Mouse (Mus musculus) lung, embryonic 15.5 days (tissue): Measurements from ENCODE around the gene Ralgapa1. TPM values are rescaled to one million over a fixed set of nuclear protein-coding genes. Genes with fewer than 3 reads are reported as not detected.
A peak's percentile ranks its signal among the peaks of the same experiment; 100 is the strongest.

Experiments
- ATAC-seq: fragments of 200-750 bp; cut with Nextera tagmentation; 2 replicates; pipeline ENCODE4 v1.8.0; 2017; ENCODE audit warnings: moderate number of reproducible peaks, borderline replicate concordance; ENCODE audit not compliant: low FRiP score, low TSS enrichment; ENCODE audit errors: extremely low read depth
- H3K27ac ChIP-seq: fragments of 300-500 bp; sonication (generic); 2 replicates; pipeline ENCODE4 v1.5.1; 2015; ENCODE audit warnings: moderate library complexity, mild to moderate bottlenecking, inconsistent platforms
- H3K27me3 ChIP-seq: fragments of 300-500 bp; sonication (generic); 2 replicates; pipeline ENCODE4 v1.6.1; 2015; ENCODE audit warnings: inconsistent platforms
- H3K36me3 ChIP-seq: fragments of 300-500 bp; sonication (generic); 2 replicates; pipeline ENCODE4 v1.6.1; 2015; ENCODE audit warnings: inconsistent platforms
- H3K4me1 ChIP-seq: fragments of 300-500 bp; sonication (generic); 2 replicates; pipeline ENCODE4 v1.6.1; 2015; ENCODE audit warnings: inconsistent platforms
- H3K4me2 ChIP-seq: fragments of 300-500 bp; sonication (generic); 2 replicates; pipeline ENCODE4 v1.6.1; 2015; ENCODE audit warnings: inconsistent platforms, mild to moderate bottlenecking, moderate library complexity
- H3K4me3 ChIP-seq: fragments of 300-500 bp; sonication (generic); 2 replicates; pipeline ENCODE4 v1.5.1; 2015; ENCODE audit warnings: mild to moderate bottlenecking, inconsistent platforms
- H3K9ac ChIP-seq: fragments of 300-500 bp; sonication (generic); 2 replicates; pipeline ENCODE4 v1.6.1; 2015; ENCODE audit warnings: inconsistent platforms
- H3K9me3 ChIP-seq: fragments of 300-500 bp; sonication (generic); 2 replicates; pipeline ENCODE4 v1.6.1; 2016; ENCODE audit warnings: inconsistent platforms
- WGBS: fragments of 180-500 bp; shearing (Covaris S2); methylation state at CpG from one replicate; pipeline ENCODE4 v1.1.7; 2015; 5-methylcytosine and 5-hydroxymethylcytosine counted together
- polyA plus RNA-seq: library from polyadenylated mRNA; unstranded; fragments of >200 nt; fragmentation: Nextera tagmentation; extraction: Ambion mirVana; gene quantifications from 2 replicates; pipeline ENCODE4 v1.2.1, GENCODE M21; 2015

Ralgapa1 gene
- polyA plus RNA-seq = 14.9 and 18.2 TPM in 2 replicates

DNA sequence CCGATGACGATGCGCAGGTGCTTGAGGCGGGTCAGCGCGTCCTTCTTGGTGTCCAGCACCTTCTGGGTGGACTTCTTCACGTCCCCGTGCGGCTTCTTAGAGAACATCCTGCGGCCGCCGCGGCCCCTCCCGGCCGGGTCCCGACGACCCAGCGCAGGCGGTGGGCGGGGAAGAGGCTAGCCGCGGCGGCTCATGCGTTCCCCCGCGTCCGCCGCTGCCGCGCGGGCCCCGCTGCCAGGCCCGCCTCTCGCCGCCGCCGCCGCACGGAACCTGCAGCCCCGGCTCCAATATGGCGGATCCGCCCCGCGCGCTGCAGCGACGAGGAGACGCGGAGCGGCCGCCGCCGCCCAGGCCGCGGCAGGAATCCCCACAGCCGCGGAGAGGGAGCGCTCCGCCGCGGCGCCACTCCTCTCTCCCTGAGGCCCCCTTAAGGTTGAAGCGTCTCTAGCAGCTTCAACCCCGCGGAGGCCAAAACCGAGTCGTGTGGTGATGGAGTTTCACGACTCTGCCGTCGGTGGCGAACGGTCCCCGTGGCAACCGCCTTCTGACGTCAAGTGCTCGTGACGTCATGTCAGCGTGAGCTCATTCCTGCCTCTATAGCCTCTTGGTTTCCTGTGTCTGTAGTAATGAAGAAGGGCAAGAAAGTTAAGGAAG, at the start of gene Ralgapa1:
Ralgapa1 (minus strand) TSS at position 507 of the 654 bp plus-strand sequence.
- peak within 1 kb of the TSS; percentile 85 for H3K9ac ChIP-seq
- H3K4me1 ChIP-seq = no peaks in the 10 kb centered on the region
- WGBS = under 1% methylated on average over 61 of the region's 78 CpGs
- peak; percentile 95 for ATAC-seq
- peak within 1 kb of the TSS; percentile 84 for H3K4me3 ChIP-seq
- H3K36me3 ChIP-seq = no peaks in the 10 kb centered on the region
- H3K27ac ChIP-seq = peak within 1 kb of the TSS; percentile 94
- no peaks in the 10 kb centered on the region for H3K9me3 ChIP-seq
- H3K4me2 ChIP-seq = peak within 1 kb of the TSS; percentile 75
- no peaks in the 10 kb centered on the region for H3K27me3 ChIP-seq

DNA sequence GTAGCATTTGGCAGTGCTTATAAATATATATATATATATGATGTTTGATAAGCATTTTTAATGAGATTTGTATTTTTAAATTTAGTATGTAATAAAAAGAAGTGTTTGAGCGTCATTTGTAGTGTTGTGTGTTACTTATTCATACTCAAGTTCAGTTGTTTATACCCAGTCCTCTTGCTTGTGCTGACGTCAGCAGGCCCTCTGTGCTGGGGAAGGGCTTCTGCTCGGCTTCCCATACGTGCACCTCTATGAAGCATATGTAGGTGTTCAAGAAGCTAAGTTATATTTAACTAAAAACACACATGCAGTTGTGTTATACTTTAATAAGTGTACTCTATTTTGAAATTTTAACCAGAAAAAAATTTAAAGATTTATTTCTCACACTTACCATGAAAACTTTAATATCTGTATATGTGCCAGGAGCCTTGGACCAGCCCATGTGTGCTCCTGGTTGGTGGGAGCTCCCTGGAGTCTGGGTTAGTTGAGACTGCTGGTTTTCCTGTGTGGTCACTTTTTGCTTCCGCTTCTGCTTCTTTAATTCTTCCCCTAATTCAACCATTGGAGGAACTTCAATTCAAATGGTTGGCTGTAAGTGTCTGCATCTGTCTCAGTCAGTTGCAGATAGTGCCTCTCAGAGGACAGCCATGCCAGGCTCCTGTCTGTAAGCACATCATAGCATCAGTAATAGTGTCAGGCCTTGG, 48.8 kb upstream of the Ralgapa1 start:
- H3K36me3 ChIP-seq = peaks cover 53% of the 10 kb centered on the region

DNA sequence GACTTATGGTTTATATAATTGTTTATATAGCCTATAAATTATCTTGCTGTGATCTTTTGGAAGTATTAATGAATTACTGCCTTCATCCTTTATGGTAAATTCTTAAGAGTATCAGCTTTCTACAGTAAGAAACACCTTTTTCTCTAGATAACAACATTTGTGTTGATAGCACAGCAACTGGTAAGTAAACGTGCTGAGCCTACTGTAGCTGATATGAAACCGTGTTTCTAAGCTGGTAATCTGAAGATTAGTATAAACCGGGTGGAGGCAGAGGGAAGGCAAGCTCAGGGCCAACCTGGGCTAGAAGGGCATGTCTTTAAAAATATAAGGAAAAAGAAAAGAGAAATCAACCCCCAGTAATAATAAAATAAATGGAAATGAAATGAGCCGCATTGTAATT, 46.8 kb upstream of the Ralgapa1 start:
- Histone ChIP-seq H3K27me3 (no peaks in the 10 kb centered on the region), H3K27ac (no peak overlapping the region), H3K9ac (no peak overlapping the region), H3K4me3 (no peak overlapping the region), H3K36me3 (peaks cover 58% of the 10 kb centered on the region), H3K4me2 (no peak overlapping the region), H3K4me1 (no peaks in the 10 kb centered on the region), H3K9me3 (no peaks in the 10 kb centered on the region; the same call in 1 of the 2 replicates)
- 92% methylated on average over 4 of the region's 4 CpGs for WGBS
- no peak for ATAC-seq

More for the DNA sequence above, 48.8 kb upstream of the Ralgapa1 start:
- Histone ChIP-seq H3K4me2 (no peak overlapping the region), H3K27ac (no peak overlapping the region), H3K9ac (no peak overlapping the region), H3K27me3 (no peaks in the 10 kb centered on the region), H3K4me3 (no peak overlapping the region), H3K4me1 (no peaks in the 10 kb centered on the region), H3K9me3 (no peaks in the 10 kb centered on the region; the same call in 1 of the 2 replicates)
- 95% methylated on average over 5 of the region's 5 CpGs for WGBS
- no peak for ATAC-seq

DNA sequence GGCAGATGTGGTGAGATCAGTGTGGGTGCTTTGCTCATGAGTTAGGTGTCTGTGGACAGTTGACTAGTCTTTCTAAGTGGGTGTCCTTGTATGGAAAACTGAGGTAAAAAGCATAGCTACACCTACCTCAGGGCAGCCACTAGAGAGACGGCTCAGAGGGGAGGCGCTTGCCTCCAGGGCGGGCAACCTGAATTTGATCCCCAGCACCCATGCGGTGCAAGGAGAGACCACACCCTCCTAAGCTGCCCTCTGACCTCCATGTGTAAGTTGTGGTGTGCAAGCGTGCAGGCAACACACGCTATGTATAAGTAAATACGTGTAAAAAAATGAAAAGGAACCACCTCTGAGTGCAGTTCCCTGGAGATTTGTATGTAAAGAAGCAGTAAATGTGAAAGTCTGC, 39.7 kb upstream of the Ralgapa1 start:
- H3K4me3 ChIP-seq = no peak overlapping the region
- H3K4me1 ChIP-seq = no peaks in the 10 kb centered on the region
- WGBS = 91% methylated on average over 7 of the region's 7 CpGs
- peaks cover 8% of the 10 kb centered on the region; the same call in 1 of the 2 replicates for H3K9me3 ChIP-seq
- H3K36me3 ChIP-seq = peaks cover 46% of the 10 kb centered on the region
- no peak for ATAC-seq
- no peaks in the 10 kb centered on the region for H3K27me3 ChIP-seq
- no peak overlapping the region for H3K4me2 ChIP-seq
- no peak overlapping the region for H3K9ac ChIP-seq
- no peak overlapping the region for H3K27ac ChIP-seq

DNA sequence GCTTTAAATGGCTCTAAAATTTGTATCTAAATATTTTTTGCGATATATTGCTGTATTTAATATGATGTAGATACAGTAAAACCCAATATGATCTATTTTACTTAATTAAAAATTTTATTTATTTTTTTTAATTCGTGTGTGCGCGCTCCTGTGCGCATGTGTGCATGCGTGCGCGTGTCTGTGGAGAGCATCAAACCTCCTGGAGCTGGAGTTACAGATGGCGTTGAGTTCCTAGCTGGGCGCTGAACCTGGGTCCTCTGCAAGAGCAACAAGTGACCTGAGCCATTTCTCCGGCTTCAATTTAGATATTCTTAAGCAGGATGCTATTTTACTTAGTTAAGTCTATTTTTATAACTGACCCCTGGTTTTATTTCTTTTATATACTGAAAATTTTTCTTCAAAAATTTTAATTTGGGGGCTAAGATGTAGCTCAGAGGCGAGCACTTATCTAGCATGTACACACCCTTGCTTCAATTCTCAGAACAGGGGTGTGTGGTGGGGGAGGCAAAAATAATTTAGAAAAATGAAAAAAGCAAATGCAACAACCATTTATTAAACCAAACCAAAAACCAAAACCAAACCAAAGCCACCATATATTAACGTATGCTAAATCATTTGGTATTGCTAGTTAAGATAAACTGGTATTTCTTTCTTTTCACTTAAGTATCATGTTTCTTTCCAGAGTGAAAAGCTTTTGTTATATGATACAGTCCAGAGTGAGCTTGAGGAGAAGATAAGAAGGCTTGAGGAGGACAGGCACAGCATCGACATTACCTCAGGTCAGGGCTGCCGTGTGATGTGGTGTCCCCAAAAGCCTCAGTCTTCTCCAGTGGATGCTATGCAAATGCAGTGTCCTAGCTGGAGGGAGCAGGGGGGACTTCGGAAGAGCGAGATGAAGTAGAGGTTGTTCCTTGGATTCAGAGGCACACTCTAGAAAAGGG, 38.7 kb upstream of the Ralgapa1 start:
- no peak overlapping the region for H3K4me3 ChIP-seq
- WGBS = 88% methylated on average over 17 of the region's 17 CpGs
- no peak overlapping the region for H3K27ac ChIP-seq
- H3K27me3 ChIP-seq = no peaks in the 10 kb centered on the region
- H3K36me3 ChIP-seq = peaks cover 50% of the 10 kb centered on the region
- H3K9ac ChIP-seq = no peak overlapping the region
- no peak for ATAC-seq
- H3K4me1 ChIP-seq = no peaks in the 10 kb centered on the region
- no peak overlapping the region for H3K4me2 ChIP-seq
- H3K9me3 ChIP-seq = peaks cover 9% of the 10 kb centered on the region; the same call in 1 of the 2 replicates

DNA sequence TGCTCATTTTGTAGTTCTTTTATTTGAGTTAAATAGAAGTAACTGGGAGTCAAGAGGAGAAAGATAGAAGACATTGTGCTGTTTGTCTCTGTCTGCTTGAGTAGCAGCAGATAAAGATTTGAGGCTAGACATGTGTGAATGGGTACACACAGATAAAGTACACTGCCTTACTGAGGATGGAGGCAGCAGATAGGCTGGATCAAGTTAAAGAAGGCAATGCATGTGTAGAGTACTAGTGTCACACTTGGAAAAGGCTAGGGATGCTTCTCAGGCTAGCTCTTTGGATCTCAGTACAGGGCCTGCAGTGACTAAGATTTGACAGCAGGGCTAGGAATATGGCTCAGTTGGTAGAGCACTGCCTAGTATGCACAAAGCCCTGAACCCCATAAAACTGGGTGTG, 29.7 kb upstream of the Ralgapa1 start:
- no peak overlapping the region for H3K9ac ChIP-seq
- H3K4me1 ChIP-seq = no peaks in the 10 kb centered on the region
- no peak overlapping the region for H3K27ac ChIP-seq
- H3K9me3 ChIP-seq = peaks cover 1% of the 10 kb centered on the region; the same call in 1 of the 2 replicates
- no peaks in the 10 kb centered on the region for H3K27me3 ChIP-seq
- H3K36me3 ChIP-seq = peaks cover 36% of the 10 kb centered on the region
- H3K4me3 ChIP-seq = no peak overlapping the region
- no peak for ATAC-seq
- H3K4me2 ChIP-seq = no peak overlapping the region

DNA sequence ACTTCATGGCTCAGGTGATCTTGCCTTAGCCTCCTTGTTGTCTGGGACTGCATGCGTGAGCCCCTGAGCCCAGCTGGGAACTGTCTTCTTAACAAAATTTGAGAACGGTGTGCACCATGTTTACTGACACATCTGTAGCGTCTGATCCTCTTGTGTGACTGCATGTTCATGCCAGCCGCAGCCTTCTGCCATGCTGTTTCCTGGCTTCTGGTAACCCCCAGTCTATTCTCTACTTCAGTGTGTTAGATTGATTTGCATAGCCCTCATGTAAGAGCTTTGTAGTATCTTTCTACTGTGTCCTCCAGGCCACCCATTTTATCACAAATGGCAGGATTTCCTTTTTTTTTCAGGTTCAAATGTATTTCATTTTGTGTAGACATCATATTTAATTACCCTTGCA, 26.9 kb upstream of the Ralgapa1 start:
- Histone ChIP-seq H3K4me3 (no peak overlapping the region), H3K9ac (no peak overlapping the region), H3K9me3 (no peaks in the 10 kb centered on the region), H3K27me3 (no peaks in the 10 kb centered on the region), H3K4me2 (no peak overlapping the region), H3K4me1 (no peaks in the 10 kb centered on the region), H3K27ac (no peak overlapping the region), H3K36me3 (peaks cover 45% of the 10 kb centered on the region)
- no peak for ATAC-seq
- whole genome bisulfite sequencing = 85% methylated on average over 4 of the region's 4 CpGs

DNA sequence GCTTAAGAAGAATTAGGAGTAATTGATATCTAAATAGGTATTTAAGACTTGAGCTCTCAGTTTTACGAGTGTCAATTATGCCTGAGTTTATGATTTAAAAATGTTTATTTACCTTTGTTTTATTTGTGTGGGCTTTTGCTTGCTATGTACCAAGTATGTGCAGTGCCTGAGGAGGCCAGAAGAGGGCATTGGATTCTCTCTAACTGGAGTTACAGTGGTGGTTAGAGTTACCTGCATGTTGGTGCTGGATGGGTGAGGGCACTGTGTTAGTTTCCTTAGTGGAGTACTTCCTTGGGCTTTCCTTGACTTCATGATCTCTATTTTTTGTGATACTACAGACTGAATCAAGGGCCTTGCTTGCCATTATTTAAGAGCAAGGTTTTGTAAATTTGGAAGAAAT, 25.8 kb upstream of the Ralgapa1 start:
- 61% methylated on average over 1 of the region's 1 CpGs for WGBS

DNA sequence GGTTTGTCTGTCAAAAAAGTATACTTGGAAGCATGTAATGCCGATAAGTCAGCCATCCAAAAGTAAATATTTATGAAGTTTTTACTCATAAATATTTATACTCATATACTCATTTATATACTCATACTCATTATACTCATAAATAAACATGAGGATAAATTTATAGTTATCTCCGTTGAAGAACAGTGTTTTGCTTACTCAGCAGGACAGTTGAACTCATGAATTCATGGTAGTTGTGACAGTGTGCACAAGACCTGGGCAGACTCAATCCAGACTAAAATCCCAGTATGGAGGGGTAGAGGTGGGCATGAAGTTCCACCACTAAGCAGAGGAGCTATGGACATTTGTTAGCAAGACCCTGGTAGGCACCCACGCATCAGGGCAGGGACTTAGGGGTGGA, 16.5 kb upstream of the Ralgapa1 start:
- H3K4me2 ChIP-seq = peak overlapping the region; percentile 70
- 0 out of 2 replicates have a peak overlapping the region, but pooled peaks have one; percentile 13 for H3K9ac ChIP-seq
- H3K36me3 ChIP-seq = peaks cover 12% of the 10 kb centered on the region
- peak overlapping the region; percentile 84 for H3K4me3 ChIP-seq
- no peak overlapping the region for H3K27ac ChIP-seq
- ATAC-seq = no peak
- H3K4me1 ChIP-seq = peaks cover 14% of the 10 kb centered on the region
- H3K9me3 ChIP-seq = no peaks in the 10 kb centered on the region
- WGBS = 42% methylated on average over 3 of the region's 3 CpGs
- H3K27me3 ChIP-seq = no peaks in the 10 kb centered on the region

More for the DNA sequence above, 25.8 kb upstream of the Ralgapa1 start:
- H3K4me2 ChIP-seq = no peak overlapping the region
- H3K9ac ChIP-seq = no peak overlapping the region
- no peaks in the 10 kb centered on the region for H3K4me1 ChIP-seq
- peaks cover 54% of the 10 kb centered on the region for H3K36me3 ChIP-seq
- H3K27ac ChIP-seq = no peak overlapping the region
- no peak overlapping the region for H3K4me3 ChIP-seq
- ATAC-seq = no peak
- no peaks in the 10 kb centered on the region for H3K27me3 ChIP-seq
- no peaks in the 10 kb centered on the region for H3K9me3 ChIP-seq

DNA sequence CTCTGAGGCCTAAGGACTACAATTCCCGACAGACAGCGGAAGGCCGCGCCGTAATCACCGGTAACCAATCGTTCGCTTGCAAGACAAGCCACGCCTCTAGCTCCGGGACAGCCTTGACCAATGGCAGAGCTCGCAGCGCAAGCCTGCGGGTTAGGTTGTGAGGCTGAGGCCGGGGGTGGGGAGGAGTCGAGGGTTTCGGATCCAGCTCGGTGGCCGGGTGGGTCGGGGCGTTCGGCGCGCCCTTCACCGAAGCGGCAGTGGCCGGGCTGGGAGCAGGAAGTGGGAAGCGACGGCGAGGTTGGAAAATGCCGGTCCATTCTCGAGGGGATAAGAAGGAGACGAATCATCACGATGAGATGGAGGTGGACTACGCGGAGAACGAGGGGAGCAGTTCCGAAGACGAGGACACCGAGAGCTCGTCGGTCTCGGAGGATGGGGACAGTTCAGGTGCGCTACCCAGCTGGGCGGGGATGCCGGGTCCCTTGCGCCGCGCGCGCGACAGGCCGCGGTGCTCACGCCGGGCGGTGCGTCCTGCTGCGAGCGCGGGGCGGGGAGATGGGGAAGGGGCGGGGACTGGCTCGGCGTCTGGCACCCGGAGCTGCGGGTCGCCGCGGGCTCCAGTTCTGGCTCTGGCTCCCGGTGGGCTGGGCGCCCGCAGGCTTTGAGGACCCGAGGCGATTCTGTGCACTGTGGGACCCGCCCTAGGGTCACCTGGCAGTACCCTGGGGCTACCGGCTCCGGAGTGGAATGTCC, 15.4 kb upstream of the Ralgapa1 start, which contains the start of gene Brms1l:
Brms1l (plus strand) TSS at position 126 of the 753 bp plus-strand sequence.
- peak within 1 kb of the TSS; percentile 70 for H3K4me2 ChIP-seq
- H3K9ac ChIP-seq = peak within 1 kb of the TSS; percentile 81
- peak; percentile 99 for ATAC-seq
- no peaks in the 10 kb centered on the region for H3K9me3 ChIP-seq
- peak within 1 kb of the TSS; percentile 84 for H3K4me3 ChIP-seq
- H3K4me1 ChIP-seq = peaks cover 14% of the 10 kb centered on the region
- H3K27me3 ChIP-seq = no peaks in the 10 kb centered on the region
- under 1% methylated on average over 75 of the region's 77 CpGs for WGBS
- peak within 1 kb of the TSS; percentile 98 for H3K27ac ChIP-seq
- H3K36me3 ChIP-seq = peaks cover 3% of the 10 kb centered on the region; the same call in 1 of the 2 replicates

DNA sequence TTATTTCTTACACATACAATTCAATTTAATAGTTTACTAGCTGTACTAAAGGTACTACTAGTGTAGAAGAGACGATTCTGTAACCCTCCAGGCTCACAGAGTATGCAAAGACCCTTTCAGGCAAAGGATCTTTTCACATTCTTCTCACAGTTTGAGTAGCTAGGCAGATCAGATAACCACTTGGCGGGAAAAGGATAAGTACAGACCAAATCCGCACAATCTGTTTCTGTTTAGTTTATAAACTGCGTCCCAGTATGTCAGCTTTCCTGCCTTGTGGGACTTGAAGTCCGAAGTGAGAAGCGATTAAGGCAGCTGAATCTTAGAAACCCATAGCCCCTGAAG, 14.9 kb upstream of the Ralgapa1 start:
- Histone ChIP-seq H3K36me3 (peaks cover 3% of the 10 kb centered on the region; the same call in 1 of the 2 replicates), H3K27me3 (no peaks in the 10 kb centered on the region), H3K27ac (peak overlapping the region; percentile 81), H3K4me3 (peak overlapping the region; percentile 84), H3K4me2 (peak overlapping the region; percentile 70), H3K9me3 (no peaks in the 10 kb centered on the region), H3K4me1 (peaks cover 14% of the 10 kb centered on the region), H3K9ac (peak overlapping the region; percentile 49)
- ATAC-seq = no peak
- 0% methylated on average over 6 of the region's 6 CpGs for WGBS
